Mouse (Mus musculus): ENCODE measurements around the gene Pkp4.
"Not testable (repeated sequence)": the region's sequence is repeated elsewhere in the genome, so short reads cannot be mapped to it uniquely, and the experiment has no call there.

GRCm38 (mm10) chr2:59378861-59379260 is 218.2 kb downstream of the Pkp4 start:
- TF ChIP-seq CTCF (IDR thresholded peaks at IDR 0.05; ENCODE audit: borderline replicate concordance, insufficient read depth, low read depth, low read length); POLR2A (IDR thresholded peaks at IDR 0.05; ENCODE audit: borderline replicate concordance, insufficient read depth, low read length): not testable (repeated sequence)
